Mouse (Mus musculus): ENCODE results near the gene Rnf145.
A peak's percentile ranks its signal among the peaks of the same experiment; 100 is the strongest.

Gene Rnf145

GRCm38 (mm10) chr11:44537403-44537802, 18.6 kb downstream of the Rnf145 start:
- DNase-seq, result no peak

GRCm38 (mm10) chr11:44538101-44538500, 19.3 kb downstream of the Rnf145 start:
- no peak for DNase-seq

GRCm38 (mm10) chr11:44538501-44539290, 19.9 kb downstream of the Rnf145 start:
- DNase-seq, result no peak

GRCm38 (mm10) chr11:44539291-44539930, 20.6 kb downstream of the Rnf145 start:
- no peak for DNase-seq

GRCm38 (mm10) chr11:44540243-44540642, 21.5 kb downstream of the Rnf145 start:
- no peak for DNase-seq

- DNase-seq, result no peak
Observed at GRCm38 (mm10) chr11:44541280-44541679, 22.5 kb downstream of the Rnf145 start.

GRCm38 (mm10) chr11:44541813-44542212, 23.0 kb downstream of the Rnf145 start:
- no peak for DNase-seq

GRCm38 (mm10) chr11:44543593-44543992, 24.8 kb downstream of the Rnf145 start:
- no peak for DNase-seq

- DNase-seq, result no peak
Observed at GRCm38 (mm10) chr11:44543996-44544395, 25.2 kb downstream of the Rnf145 start.

GRCm38 (mm10) chr11:44545181-44545580, 26.4 kb downstream of the Rnf145 start:
- DNase-seq, result no peak

- DNase-seq, result no peak
Observed at GRCm38 (mm10) chr11:44546250-44546649, 27.5 kb downstream of the Rnf145 start.

GRCm38 (mm10) chr11:44547651-44548196, 29.0 kb downstream of the Rnf145 start:
- DNase-seq, result no peak

- no peak for DNase-seq
Observed at GRCm38 (mm10) chr11:44548816-44549215, 30.1 kb downstream of the Rnf145 start.

- DNase-seq, result no peak
Observed at GRCm38 (mm10) chr11:44549511-44550278, 30.9 kb downstream of the Rnf145 start.

GRCm38 (mm10) chr11:44550996-44551395, 32.2 kb downstream of the Rnf145 start:
- no peak for DNase-seq

- no peak for DNase-seq
Observed at GRCm38 (mm10) chr11:44554339-44554738, 35.6 kb downstream of the Rnf145 start.

GRCm38 (mm10) chr11:44558521-44558920, 39.8 kb downstream of the Rnf145 start:
- no peak for DNase-seq

GRCm38 (mm10) chr11:44559466-44559865, 40.7 kb downstream of the Rnf145 start:
- DNase-seq, result no peak

- peak; percentile 64 for DNase-seq
Observed at GRCm38 (mm10) chr11:44560396-44560795, 41.6 kb downstream of the Rnf145 start.

- no peak for DNase-seq
Observed at GRCm38 (mm10) chr11:44561476-44562015, 42.8 kb downstream of the Rnf145 start.

GRCm38 (mm10) chr11:44562389-44563135, 43.8 kb downstream of the Rnf145 start:
- DNase-seq, result no peak

- no peak for DNase-seq
Observed at GRCm38 (mm10) chr11:44564245-44564864, 45.6 kb downstream of the Rnf145 start.

Data from cerebellum, adult 9-11 months (tissue).